Mouse (Mus musculus) thymus, adult 18-20 months (tissue): ENCODE data around the gene Sesn2.
A peak's percentile ranks its signal among the peaks of the same experiment; 100 is the strongest.
"Not testable (repeated sequence)": the region's sequence is repeated elsewhere in the genome, so short reads cannot be mapped to it uniquely, and the experiment has no call there.

Source experiments
- DNase-seq, 2 experiments: peaks; one replicate each; pipeline ENCODE4 v3.0.0; 2022; ENCODE audit warnings: mixed read lengths in 2 of 2

Gene Sesn2

GRCm38 (mm10) chr4:132510352-132510798, at the start of gene Sesn2:
Sesn2 (minus strand) TSS chr4:132510501.
- DNase-seq: peak; percentile 96

GRCm38 (mm10) chr4:132555550-132555949, 45.2 kb upstream of the Sesn2 start:
- not testable (repeated sequence) for DNase-seq

GRCm38 (mm10) chr4:132554653-132555052, 44.4 kb upstream of the Sesn2 start:
- DNase-seq: no peak

GRCm38 (mm10) chr4:132554221-132554620, 43.9 kb upstream of the Sesn2 start:
- no peak for DNase-seq

- DNase-seq: peak in 1 of 2 experiments; percentile 29
Measured at GRCm38 (mm10) chr4:132545851-132546250, 35.5 kb upstream of the Sesn2 start.

- DNase-seq: no peak
Measured at GRCm38 (mm10) chr4:132542724-132543123, 32.4 kb upstream of the Sesn2 start.

- no peak for DNase-seq
Measured at GRCm38 (mm10) chr4:132541413-132541812, 31.1 kb upstream of the Sesn2 start.

GRCm38 (mm10) chr4:132539481-132539880, 29.2 kb upstream of the Sesn2 start:
- no peak for DNase-seq

GRCm38 (mm10) chr4:132535406-132536121, 25.3 kb upstream of the Sesn2 start, which contains the start of gene Dnajc8:
Dnajc8 (plus strand) TSS chr4:132535550.
- DNase-seq: peak; percentile 88 to 92

- DNase-seq: peak; percentile 81 to 84
Measured at GRCm38 (mm10) chr4:132532981-132533916, 22.9 kb upstream of the Sesn2 start, which contains the start of gene Atpif1. Atpif1 (minus strand) TSS chr4:132533659.

GRCm38 (mm10) chr4:132532496-132532895, 22.2 kb upstream of the Sesn2 start:
- DNase-seq: no peak

GRCm38 (mm10) chr4:132530033-132530804, 19.9 kb upstream of the Sesn2 start:
- no peak for DNase-seq

GRCm38 (mm10) chr4:132529344-132529743, 19.0 kb upstream of the Sesn2 start:
- no peak for DNase-seq

- DNase-seq: no peak
Measured at GRCm38 (mm10) chr4:132527917-132528522, 17.7 kb upstream of the Sesn2 start.

- DNase-seq: no peak
Measured at GRCm38 (mm10) chr4:132526678-132527077, 16.4 kb upstream of the Sesn2 start.

- DNase-seq: no peak
Measured at GRCm38 (mm10) chr4:132524808-132525207, 14.5 kb upstream of the Sesn2 start.

GRCm38 (mm10) chr4:132524321-132524741, 14.0 kb upstream of the Sesn2 start:
- DNase-seq: no peak

GRCm38 (mm10) chr4:132519188-132519587, 8.9 kb upstream of the Sesn2 start:
- no peak for DNase-seq

GRCm38 (mm10) chr4:132518066-132518465, 7.8 kb upstream of the Sesn2 start:
- no peak for DNase-seq

GRCm38 (mm10) chr4:132515369-132516155, 5.3 kb upstream of the Sesn2 start:
- DNase-seq: peak; percentile 86 to 93

- peak; percentile 48 to 63 for DNase-seq
Measured at GRCm38 (mm10) chr4:132514555-132515135, 4.3 kb upstream of the Sesn2 start.
